ENCODE assay signal across 1 mouse cellular context in the genomic region with DNA sequence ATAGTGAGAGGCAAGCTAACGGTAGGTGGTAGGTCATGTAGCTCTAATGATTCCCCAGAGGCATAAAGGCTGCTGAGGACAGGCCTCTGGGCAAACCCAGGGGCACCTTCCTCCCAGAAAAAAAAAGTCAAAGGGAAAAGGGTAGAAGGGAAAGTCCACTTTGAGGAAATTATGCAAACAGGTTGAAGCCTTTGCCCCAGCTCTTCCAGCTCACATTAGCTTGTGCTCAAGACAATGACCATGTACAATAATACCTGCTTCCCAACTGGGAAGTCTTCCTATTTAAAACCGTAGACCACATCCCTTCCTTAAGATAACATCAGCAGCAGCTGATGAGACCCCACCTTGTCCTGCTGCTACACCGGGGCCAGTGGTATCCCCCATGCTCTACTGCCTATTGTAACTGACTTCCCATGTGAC.
TF ChIP-seq lines count a peak whose summit lies in the region.

No protein-coding gene starts in this region.

TF ChIP-seq in CH12.LX, 34 proteins besides CTCF, POLR2A, EP300 and RAD21 (continued from another document):
- TF ChIP-seq USF2 (conservative IDR thresholded peaks at IDR 0.05; ENCODE audit: low read depth, low read length), result no peak
- peak; percentile 64 for TF ChIP-seq IRF4 (IDR thresholded peaks at IDR 0.05; ENCODE audit: low read depth, low read length)
- no peak for TF ChIP-seq MYC (IDR thresholded peaks at IDR 0.05; ENCODE audit: low read depth, low read length)
- TF ChIP-seq MEF2A (IDR thresholded peaks at IDR 0.05; ENCODE audit: borderline replicate concordance, low read depth, low read length), result peak; percentile 84
- no peak for TF ChIP-seq ZC3H11A (IDR thresholded peaks at IDR 0.05; ENCODE audit: low read depth, low read length)
TF ChIP-seq in CH12.LX: peak in this region for 13.
